Mouse (Mus musculus) gastrocnemius, postnatal 10 days (tissue): ENCODE measurements around the gene Sctr. TPM values are rescaled to one million over a fixed set of nuclear protein-coding genes. Genes with fewer than 3 reads are reported as not detected.

ENCODE experiments used
- DNase-seq: peaks from one replicate; pipeline ENCODE4 v3.0.0; 2021; ENCODE audit warnings: mixed read lengths
- total RNA-seq, 2 experiments: library from RNA; stranded (reverse); gene quantifications; 2 replicates each; pipeline ENCODE4 v1.2.3; 2021

Gene Sctr
- total RNA-seq, 2 experiments from 2014 or later: 1.1 to 1.8 TPM

GRCm38 (mm10) chr1:120105556-120105959, 98.9 kb downstream of the Sctr start:
- DNase-seq: no peak

DNA sequence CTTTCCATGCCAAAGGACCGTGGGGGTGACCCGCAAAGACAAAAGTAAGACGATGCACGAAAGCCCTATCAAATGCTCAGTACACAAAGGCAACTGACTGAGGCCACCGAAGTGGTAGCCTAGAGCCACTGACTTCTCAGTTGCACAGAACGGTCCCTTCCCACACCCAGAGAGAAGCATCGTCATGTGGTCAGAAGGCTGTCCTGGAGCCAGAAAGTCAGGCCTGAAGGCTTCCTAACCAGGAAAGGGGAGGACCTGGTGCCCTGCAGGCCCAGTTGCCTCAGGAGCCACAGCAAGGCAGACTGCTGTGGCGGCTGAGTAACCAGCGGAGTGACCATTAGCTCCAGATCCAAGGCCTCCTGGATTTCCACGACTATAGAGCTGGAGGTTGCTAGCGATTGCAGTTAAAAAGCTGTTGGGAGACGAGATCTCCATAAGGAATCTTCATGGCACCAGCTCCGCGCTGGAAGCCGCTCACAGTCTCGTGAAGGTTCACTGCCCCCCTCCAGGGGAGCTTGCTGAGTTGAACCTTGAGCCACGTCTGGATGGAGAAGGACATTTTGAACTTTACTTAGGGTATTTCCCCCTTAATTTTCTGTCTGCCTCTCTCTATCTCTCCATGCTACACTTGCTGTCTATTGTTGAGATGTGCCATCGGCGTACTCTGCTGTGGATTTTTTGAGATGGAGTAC, 103.2 kb downstream of the Sctr start:
- no peak for DNase-seq

- DNase-seq: no peak
These were observed 105.1 kb downstream of the Sctr start for GRCm38 (mm10) chr1:120111766-120112165.

DNA sequence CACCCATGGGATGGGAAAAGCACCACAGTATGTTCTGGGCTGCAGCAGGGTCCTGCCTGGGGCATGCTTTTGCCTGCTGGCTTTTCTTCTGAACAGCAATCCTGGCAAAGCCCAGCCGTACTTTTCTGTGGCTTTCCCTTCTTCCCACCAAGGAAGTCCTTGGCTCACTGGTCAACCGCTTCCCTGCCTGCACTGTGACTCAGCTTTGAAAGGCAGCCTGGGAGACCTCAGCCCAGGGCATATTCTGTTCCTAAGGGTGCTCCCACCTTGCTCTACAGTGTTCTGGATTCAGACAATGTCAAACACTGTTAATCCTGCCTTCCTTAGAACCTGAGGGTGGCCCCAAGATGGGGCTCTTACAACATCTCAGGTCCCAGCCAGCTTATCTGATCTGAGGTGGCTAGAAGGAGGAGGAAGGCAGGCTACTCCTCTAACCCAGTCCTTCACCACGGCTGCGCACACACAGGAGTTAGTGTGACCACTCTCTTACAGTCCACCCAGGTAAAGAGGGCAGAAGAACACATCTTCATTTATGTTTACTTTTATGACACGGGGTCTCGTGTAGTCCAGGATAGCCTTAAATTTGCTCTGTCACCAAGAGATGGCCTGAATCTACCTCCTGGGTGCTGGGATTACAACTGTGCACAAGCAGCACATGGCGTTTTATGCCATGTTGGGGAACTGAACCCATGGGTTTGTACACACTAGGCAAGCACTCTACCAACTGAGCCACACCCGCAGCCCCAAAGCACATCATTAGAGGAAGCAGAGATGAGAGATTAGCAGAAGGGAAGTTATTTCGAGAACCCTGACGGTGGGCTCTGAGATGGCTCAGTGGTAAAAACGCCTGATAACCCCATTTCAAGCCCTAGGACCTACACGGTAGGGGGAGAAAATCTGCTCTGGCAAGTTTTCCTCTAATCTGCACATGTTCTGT, 105.8 kb downstream of the Sctr start:
- DNase-seq: no peak

Other genes with a start within 250 kb of the Sctr start
- 10 to 100 TPM; 26.4 to 31.0 TPM for gene Ptpn4, start 169.3 kb upstream of the Sctr start, total RNA-seq
- 1 to 10 TPM; 4.2 to 5.1 TPM for gene Tmem177, start 93.7 kb upstream of the Sctr start, total RNA-seq
- not detected for gene Cfap221, start 9.7 kb upstream of the Sctr start, total RNA-seq
- 10 to 100 TPM in 1 of 2 experiments, 1 to 10 TPM in 1; 8.7 to 12.6 TPM for gene Tmem37, start 67.2 kb downstream of the Sctr start, total RNA-seq
- 100 to 1,000 TPM; 254 to 263 TPM for gene Dbi, start 114.2 kb downstream of the Sctr start, total RNA-seq
- 1 to 10 TPM; 5.7 to 7.3 TPM for gene 3110009E18Rik, start 114.3 kb downstream of the Sctr start, total RNA-seq